In genomic region chr4:45013537-45013936, GRCm38 (mm10) we compare ENCODE assay signal across 7 mouse cellular contexts. TPM values are rescaled to one million over a fixed set of nuclear protein-coding genes. Genes with fewer than 3 reads are reported as not detected.
DNase-seq lines count a peak whose midpoint lies in the region; ATAC-seq lines count a peak whose summit lies in the region.

No protein-coding gene starts in this region.

- 5% methylated on average over 2 of the region's 2 CpGs for WGBS in lung, embryonic 15.5 days
- WGBS in embryonic facial prominence, embryonic 13.5 days = 2% methylated on average over 2 of the region's 2 CpGs
- WGBS in intestine, embryonic 15.5 days = 2% methylated on average over 2 of the region's 2 CpGs
- 11% methylated on average over 2 of the region's 2 CpGs for WGBS in neural tube, embryonic 14.5 days

- peak overlapping the region; percentile 72; the same call in 1 of the 2 replicates for H3K27ac ChIP-seq in lung, embryonic 15.5 days
- peak overlapping the region; percentile 87; the same call in 1 of the 2 replicates for H3K27ac ChIP-seq in embryonic facial prominence, embryonic 13.5 days
- no peak overlapping the region for H3K27ac ChIP-seq in intestine, embryonic 15.5 days
- no peak overlapping the region; the same call in 1 of the 2 replicates for H3K27ac ChIP-seq in neural tube, embryonic 14.5 days (ENCODE audit: low read depth, low read length)

- H3K4me2 ChIP-seq in lung, embryonic 15.5 days = peak overlapping the region; percentile 74
- H3K4me2 ChIP-seq in embryonic facial prominence, embryonic 13.5 days = peak overlapping the region; percentile 74
- H3K4me2 ChIP-seq in intestine, embryonic 15.5 days (replicated peaks) = peak overlapping the region; percentile 66
- peak overlapping the region; percentile 84 for H3K4me2 ChIP-seq in neural tube, embryonic 14.5 days (ENCODE audit: low read depth, low read length)

- H3K27me3 ChIP-seq in lung, embryonic 15.5 days = no peaks in the 10 kb centered on the region
- no peaks in the 10 kb centered on the region for H3K27me3 ChIP-seq in embryonic facial prominence, embryonic 13.5 days
- no peaks in the 10 kb centered on the region for H3K27me3 ChIP-seq in intestine, embryonic 15.5 days (replicated peaks)
- no peaks in the 10 kb centered on the region for H3K27me3 ChIP-seq in neural tube, embryonic 14.5 days (ENCODE audit: control insufficient read depth, insufficient read depth, low read length)

- DNase-seq in lung, postnatal 14 days = no peak
- no peak for DNase-seq in urinary bladder, adult 2 months (ENCODE audit: low spot score)
- DNase-seq in adrenal gland, postnatal 4 days (ENCODE audit: low spot score in 2 of 2) = no peak

- no peaks in the 10 kb centered on the region for H3K9me3 ChIP-seq in lung, embryonic 15.5 days
- no peaks in the 10 kb centered on the region for H3K9me3 ChIP-seq in embryonic facial prominence, embryonic 13.5 days
- H3K9me3 ChIP-seq in intestine, embryonic 15.5 days = no peaks in the 10 kb centered on the region
- H3K9me3 ChIP-seq in neural tube, embryonic 14.5 days (ENCODE audit: control insufficient read depth, low read length) = no peaks in the 10 kb centered on the region

- H3K4me1 ChIP-seq in lung, embryonic 15.5 days = peaks cover 25% of the 10 kb centered on the region
- peaks cover 20% of the 10 kb centered on the region for H3K4me1 ChIP-seq in embryonic facial prominence, embryonic 13.5 days
- peaks cover 19% of the 10 kb centered on the region for H3K4me1 ChIP-seq in intestine, embryonic 15.5 days (replicated peaks)
- peaks cover 21% of the 10 kb centered on the region for H3K4me1 ChIP-seq in neural tube, embryonic 14.5 days (ENCODE audit: control insufficient read depth, insufficient read depth, low read length)

- no peak for ATAC-seq in lung, embryonic 15.5 days (ENCODE audit: borderline replicate concordance, extremely low read depth, low FRiP score, low TSS enrichment)
- ATAC-seq in embryonic facial prominence, embryonic 13.5 days (ENCODE audit: insufficient number of reproducible peaks, insufficient read depth, low FRiP score, low TSS enrichment, low read depth) = no peak
- no peak for ATAC-seq in intestine, embryonic 15.5 days
- no peak for ATAC-seq in neural tube, embryonic 14.5 days (ENCODE audit: low read depth)

- H3K9ac ChIP-seq in lung, embryonic 15.5 days = peak overlapping the region; percentile 81
- H3K9ac ChIP-seq in embryonic facial prominence, embryonic 13.5 days = peak overlapping the region; percentile 84
- peak overlapping the region; percentile 63 for H3K9ac ChIP-seq in intestine, embryonic 15.5 days
- H3K9ac ChIP-seq in neural tube, embryonic 14.5 days (replicated peaks; ENCODE audit: low read depth, low read length) = no peak overlapping the region

- no peaks in the 10 kb centered on the region for H3K36me3 ChIP-seq in lung, embryonic 15.5 days
- no peaks in the 10 kb centered on the region for H3K36me3 ChIP-seq in embryonic facial prominence, embryonic 13.5 days
- no peaks in the 10 kb centered on the region for H3K36me3 ChIP-seq in intestine, embryonic 15.5 days
- H3K36me3 ChIP-seq in neural tube, embryonic 14.5 days (ENCODE audit: control insufficient read depth, insufficient read depth, low read length) = no peaks in the 10 kb centered on the region

- H3K4me3 ChIP-seq in lung, embryonic 15.5 days = peak overlapping the region; percentile 73
- peak overlapping the region; percentile 68 for H3K4me3 ChIP-seq in embryonic facial prominence, embryonic 13.5 days
- peak overlapping the region; percentile 57 for H3K4me3 ChIP-seq in intestine, embryonic 15.5 days (replicated peaks)
- H3K4me3 ChIP-seq in neural tube, embryonic 14.5 days (ENCODE audit: low read depth, low read length) = peak overlapping the region; percentile 60

RNA-seq across cellular contexts. Expression of gene Zbtb5, which starts 1.3 kb away (rescaled TPM):
- polyA plus RNA-seq in lung, embryonic 15.5 days (2015; fragmentation: Nextera tagmentation; extraction: Ambion mirVana) = 19.4 TPM in 2 replicates
- 28.8 and 29.2 TPM in 2 replicates for polyA plus RNA-seq in embryonic facial prominence, embryonic 13.5 days (2015; fragmentation: Nextera tagmentation; extraction: Ambion mirVana)
- 15.8 and 16.5 TPM in 2 replicates for polyA plus RNA-seq in intestine, embryonic 15.5 days (2015; fragmentation: Nextera tagmentation; extraction: Ambion mirVana)
- 43.5 and 47.3 TPM in 2 replicates for polyA plus RNA-seq in neural tube, embryonic 14.5 days (2014; fragmentation: Nextera tagmentation; extraction: Ambion mirVana)
- polyA plus RNA-seq in urinary bladder, adult 2 months (2012; rRNA removed) = 8.5 and 8.6 TPM in 2 replicates
- 10 to 100 TPM; 20.2 to 21.3 TPM for total RNA-seq in adrenal gland, postnatal 4 days (2021)

RNA-seq across cellular contexts. Expression of gene Polr1e, which starts 4.8 kb away (rescaled TPM):
- polyA plus RNA-seq in lung, embryonic 15.5 days (2015; fragmentation: Nextera tagmentation; extraction: Ambion mirVana) = 36.1 and 42.7 TPM in 2 replicates
- polyA plus RNA-seq in embryonic facial prominence, embryonic 13.5 days (2015; fragmentation: Nextera tagmentation; extraction: Ambion mirVana) = 38.8 and 48.9 TPM in 2 replicates
- polyA plus RNA-seq in intestine, embryonic 15.5 days (2015; fragmentation: Nextera tagmentation; extraction: Ambion mirVana) = 34.8 and 35.9 TPM in 2 replicates
- polyA plus RNA-seq in neural tube, embryonic 14.5 days (2014; fragmentation: Nextera tagmentation; extraction: Ambion mirVana) = 36.3 and 42.8 TPM in 2 replicates
- 14.1 and 17.2 TPM in 2 replicates for polyA plus RNA-seq in urinary bladder, adult 2 months (2012; rRNA removed)
- total RNA-seq in adrenal gland, postnatal 4 days (2021) = 10 to 100 TPM; 19.9 to 20.1 TPM

RNA-seq across cellular contexts. Expression of gene Grhpr, which starts 32.3 kb away (rescaled TPM):
- 56.9 and 60.1 TPM in 2 replicates for polyA plus RNA-seq in lung, embryonic 15.5 days (2015; fragmentation: Nextera tagmentation; extraction: Ambion mirVana)
- polyA plus RNA-seq in embryonic facial prominence, embryonic 13.5 days (2015; fragmentation: Nextera tagmentation; extraction: Ambion mirVana) = 47.1 and 53.2 TPM in 2 replicates
- polyA plus RNA-seq in intestine, embryonic 15.5 days (2015; fragmentation: Nextera tagmentation; extraction: Ambion mirVana) = 102 and 112 TPM in 2 replicates
- 29.7 and 30.5 TPM in 2 replicates for polyA plus RNA-seq in neural tube, embryonic 14.5 days (2014; fragmentation: Nextera tagmentation; extraction: Ambion mirVana)
- 34.9 and 38.4 TPM in 2 replicates for polyA plus RNA-seq in urinary bladder, adult 2 months (2012; rRNA removed)
- 100 to 1,000 TPM; 153 to 162 TPM for total RNA-seq in adrenal gland, postnatal 4 days (2021)

Comparison
In these comparisons a context has a peak if more than half of its experiments do, and no peak if none do; other contexts are left out.
1. H3K27ac ChIP-seq: peak in lung, embryonic 15.5 days (single experiment) and embryonic facial prominence, embryonic 13.5 days (single experiment); none in intestine, embryonic 15.5 days (single experiment) and neural tube, embryonic 14.5 days (single experiment).
2. Peak in every context shown above with its lines, with median percentiles within 50 percentile points of each other: H3K4me2 ChIP-seq and H3K4me3 ChIP-seq.